Mouse (Mus musculus) heart, embryonic 15.5 days (tissue): Measurements from ENCODE around the gene Insm1. TPM values are rescaled to one million over a fixed set of nuclear protein-coding genes. Genes with fewer than 3 reads are reported as not detected.

ENCODE experiments used
- ATAC-seq: fragments of 200-750 bp; cut with Nextera tagmentation; replicated peaks from 2 replicates; pipeline ENCODE4 v1.8.0; 2017; ENCODE audit warnings: low read depth, moderate TSS enrichment; ENCODE audit not compliant: insufficient number of reproducible peaks, insufficient read depth, low FRiP score
- H3K27ac ChIP-seq: fragments of 300-500 bp; sonication (generic); 2 replicates; pipeline ENCODE4 v1.5.1; 2015; ENCODE audit warnings: mild to moderate bottlenecking, inconsistent platforms
- H3K27me3 ChIP-seq: fragments of 300-500 bp; sonication (generic); 2 replicates; pipeline ENCODE4 v1.6.1; 2015; ENCODE audit warnings: inconsistent platforms
- H3K36me3 ChIP-seq: fragments of 300-500 bp; sonication (generic); 2 replicates; pipeline ENCODE4 v1.6.1; 2015; ENCODE audit warnings: mild to moderate bottlenecking, inconsistent platforms
- H3K4me1 ChIP-seq: fragments of 300-500 bp; sonication (generic); replicated peaks from 2 replicates; pipeline ENCODE4 v1.6.1; 2015; ENCODE audit warnings: inconsistent platforms
- H3K4me2 ChIP-seq: fragments of 300-500 bp; sonication (generic); 2 replicates; pipeline ENCODE4 v1.6.1; 2015; ENCODE audit warnings: inconsistent platforms, mild to moderate bottlenecking, moderate library complexity
- H3K4me3 ChIP-seq: fragments of 300-500 bp; sonication (generic); 2 replicates; pipeline ENCODE4 v1.5.1; 2015; ENCODE audit warnings: mild to moderate bottlenecking, inconsistent platforms
- H3K9ac ChIP-seq: fragments of 300-500 bp; sonication (generic); 2 replicates; pipeline ENCODE4 v1.6.1; 2015; ENCODE audit warnings: mild to moderate bottlenecking, inconsistent platforms
- H3K9me3 ChIP-seq: fragments of 300-500 bp; sonication (generic); replicated peaks from 2 replicates; pipeline ENCODE4 v1.6.1; 2016; ENCODE audit warnings: inconsistent platforms
- whole genome bisulfite sequencing: fragments of 180-500 bp; shearing (Covaris S2); methylation state at CpG from one replicate; pipeline ENCODE4 v1.1.7; 2015; ENCODE audit warnings: mixed read lengths; 5-methylcytosine and 5-hydroxymethylcytosine counted together
- polyA plus RNA-seq: library from polyadenylated mRNA; unstranded; fragments of >200 nt; fragmentation: Nextera tagmentation; extraction: Ambion mirVana; gene quantifications from 2 replicates; pipeline ENCODE4 v1.2.1, GENCODE M21; 2015

Gene Insm1
- polyA plus RNA-seq: not detected in 2 replicates

GRCm38 (mm10) chr2:146221076-146221928, at the start of gene Insm1:
Gene Insm1 (plus strand): TSS chr2:146221921.
- Histone ChIP-seq H3K4me2 (peak within 1 kb of the TSS; percentile 96), H3K36me3 (no peaks in the 10 kb centered on the region), H3K9ac (peak within 1 kb of the TSS; percentile 36; the same call in 1 of the 2 replicates), H3K27me3 (peaks cover 94% of the 10 kb centered on the region), H3K4me1 (peaks cover 52% of the 10 kb centered on the region), H3K4me3 (peak within 1 kb of the TSS; percentile 55), H3K27ac (no peak within 1 kb of the TSS), H3K9me3 (no peaks in the 10 kb centered on the region)
- ATAC-seq: peak; percentile 38; the same call in 1 of the 2 replicates
- WGBS: under 1% methylated on average over 75 of the region's 86 CpGs

GRCm38 (mm10) chr2:146172106-146172505, 49.6 kb upstream of the Insm1 start:
- WGBS: 37% methylated on average over 4 of the region's 4 CpGs
- Histone ChIP-seq H3K27ac (no peak overlapping the region), H3K36me3 (no peaks in the 10 kb centered on the region), H3K9me3 (no peaks in the 10 kb centered on the region), H3K27me3 (no peaks in the 10 kb centered on the region), H3K4me1 (no peaks in the 10 kb centered on the region), H3K4me3 (no peak overlapping the region), H3K9ac (no peak overlapping the region), H3K4me2 (no peak overlapping the region)
- no peak for ATAC-seq

- Histone ChIP-seq H3K4me1 (no peaks in the 10 kb centered on the region), H3K27ac (no peak overlapping the region), H3K36me3 (no peaks in the 10 kb centered on the region), H3K27me3 (no peaks in the 10 kb centered on the region), H3K9me3 (no peaks in the 10 kb centered on the region), H3K4me2 (no peak overlapping the region), H3K9ac (no peak overlapping the region), H3K4me3 (no peak overlapping the region)
- ATAC-seq: no peak
- WGBS: 80% methylated on average over 7 of the region's 7 CpGs
Observed at GRCm38 (mm10) chr2:146174173-146174572, 47.5 kb upstream of the Insm1 start.

DNA sequence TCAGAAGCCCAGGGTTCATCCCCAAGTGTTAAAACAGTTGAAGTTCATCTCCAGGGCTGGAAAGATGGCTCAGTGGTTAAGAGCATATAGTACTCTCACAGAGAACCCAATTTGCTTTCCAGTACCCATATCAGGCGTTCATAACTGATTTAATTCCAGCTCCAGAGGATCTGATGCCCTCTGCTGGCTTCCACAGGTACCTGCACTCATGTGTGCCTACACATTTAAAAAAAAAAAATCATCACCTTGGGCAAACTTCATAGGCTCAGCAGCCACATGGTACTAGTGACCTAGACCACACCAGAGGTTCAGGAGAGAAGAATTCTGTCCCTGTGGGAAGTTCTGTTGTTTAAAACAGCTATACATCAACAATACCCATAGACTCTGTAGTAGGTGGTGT, 43.0 kb upstream of the Insm1 start:
- Histone ChIP-seq H3K4me1 (no peaks in the 10 kb centered on the region), H3K4me3 (no peak overlapping the region), H3K4me2 (no peak overlapping the region), H3K27ac (no peak overlapping the region), H3K9me3 (no peaks in the 10 kb centered on the region), H3K9ac (no peak overlapping the region), H3K27me3 (peaks cover 7% of the 10 kb centered on the region), H3K36me3 (no peaks in the 10 kb centered on the region)
- WGBS: 63% methylated on average over 1 of the region's 1 CpGs
- no peak for ATAC-seq

DNA sequence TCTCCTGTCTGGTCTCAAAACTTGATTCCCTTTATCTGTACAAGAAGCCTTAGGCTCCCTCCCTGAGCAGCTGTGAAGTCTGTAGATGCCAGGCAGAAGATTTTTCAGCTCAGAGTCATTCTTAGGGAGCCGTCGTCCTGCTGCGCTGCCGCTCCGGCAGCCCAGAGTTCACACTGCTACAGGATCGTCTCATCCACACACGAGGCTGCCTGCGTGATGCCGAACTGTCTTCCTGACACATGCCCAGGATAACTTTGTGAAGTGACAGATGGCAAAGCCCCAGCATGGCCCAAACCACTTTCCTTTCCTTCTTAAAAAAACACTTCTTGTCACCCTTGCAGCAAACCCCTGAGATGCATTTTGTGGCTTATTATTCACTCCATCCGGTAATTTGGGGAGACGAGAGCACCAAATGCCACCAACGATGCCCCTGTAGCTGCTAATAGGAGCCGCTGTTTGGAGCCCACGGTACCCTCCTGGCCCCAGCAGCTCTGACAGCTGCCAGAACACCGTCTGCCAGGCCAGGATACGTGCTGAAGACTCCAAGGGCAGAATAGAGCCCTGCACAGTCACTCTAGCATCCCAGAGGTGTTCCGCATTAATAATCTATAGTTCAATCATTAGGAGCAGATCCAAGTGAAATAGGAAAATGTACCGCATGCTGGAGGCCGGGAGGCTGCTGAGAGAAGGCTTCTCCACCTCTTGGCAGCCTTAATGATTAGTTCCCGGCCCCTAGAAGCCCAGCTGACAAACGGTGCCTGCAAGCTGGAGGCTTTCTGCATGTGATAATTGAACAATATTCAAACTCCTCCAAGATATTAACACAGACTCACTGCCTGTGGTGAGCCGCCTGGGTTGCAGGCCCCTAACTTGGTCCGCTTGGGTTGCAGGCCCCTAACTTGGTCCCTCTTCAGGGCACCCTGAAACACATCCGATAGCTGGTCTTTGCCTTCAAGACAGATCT, 37.6 kb upstream of the Insm1 start:
- Histone ChIP-seq H3K27ac (no peak overlapping the region), H3K4me1 (no peaks in the 10 kb centered on the region), H3K9me3 (no peaks in the 10 kb centered on the region), H3K9ac (no peak overlapping the region), H3K4me2 (no peak overlapping the region), H3K4me3 (no peak overlapping the region), H3K27me3 (peaks cover 21% of the 10 kb centered on the region), H3K36me3 (no peaks in the 10 kb centered on the region)
- 58% methylated on average over 24 of the region's 24 CpGs for WGBS
- no peak for ATAC-seq

- H3K27me3 ChIP-seq: no peaks in the 10 kb centered on the region
- no peak overlapping the region for H3K27ac ChIP-seq
- no peaks in the 10 kb centered on the region for H3K9me3 ChIP-seq
- 89% methylated on average over 11 of the region's 11 CpGs for WGBS
- H3K4me1 ChIP-seq: no peaks in the 10 kb centered on the region
- no peaks in the 10 kb centered on the region for H3K36me3 ChIP-seq
- H3K4me3 ChIP-seq: no peak overlapping the region
- ATAC-seq: no peak
- no peak overlapping the region for H3K9ac ChIP-seq
- H3K4me2 ChIP-seq: no peak overlapping the region
Observed at GRCm38 (mm10) chr2:146196126-146196525, 25.6 kb upstream of the Insm1 start.

GRCm38 (mm10) chr2:146197947-146198346, 23.8 kb upstream of the Insm1 start:
- ATAC-seq: no peak
- H3K4me3 ChIP-seq: no peak overlapping the region
- WGBS: 49% methylated on average over 7 of the region's 7 CpGs

GRCm38 (mm10) chr2:146210968-146211367, 10.8 kb upstream of the Insm1 start:
- 46% methylated on average over 4 of the region's 4 CpGs for WGBS
- H3K36me3 ChIP-seq: no peaks in the 10 kb centered on the region
- peaks cover 28% of the 10 kb centered on the region for H3K27me3 ChIP-seq
- no peak overlapping the region for H3K9ac ChIP-seq
- no peaks in the 10 kb centered on the region for H3K9me3 ChIP-seq
- no peak overlapping the region for H3K4me2 ChIP-seq
- ATAC-seq: no peak
- no peak overlapping the region for H3K27ac ChIP-seq
- no peak overlapping the region for H3K4me3 ChIP-seq
- H3K4me1 ChIP-seq: no peaks in the 10 kb centered on the region; the same call in 1 of the 2 replicates

More at GRCm38 (mm10) chr2:146197947-146198346, 23.8 kb upstream of the Insm1 start:
- H3K27me3 ChIP-seq: no peaks in the 10 kb centered on the region
- H3K36me3 ChIP-seq: no peaks in the 10 kb centered on the region
- no peaks in the 10 kb centered on the region for H3K9me3 ChIP-seq
- H3K27ac ChIP-seq: no peak overlapping the region
- no peak overlapping the region for H3K4me2 ChIP-seq
- H3K9ac ChIP-seq: no peak overlapping the region
- no peaks in the 10 kb centered on the region for H3K4me1 ChIP-seq

DNA sequence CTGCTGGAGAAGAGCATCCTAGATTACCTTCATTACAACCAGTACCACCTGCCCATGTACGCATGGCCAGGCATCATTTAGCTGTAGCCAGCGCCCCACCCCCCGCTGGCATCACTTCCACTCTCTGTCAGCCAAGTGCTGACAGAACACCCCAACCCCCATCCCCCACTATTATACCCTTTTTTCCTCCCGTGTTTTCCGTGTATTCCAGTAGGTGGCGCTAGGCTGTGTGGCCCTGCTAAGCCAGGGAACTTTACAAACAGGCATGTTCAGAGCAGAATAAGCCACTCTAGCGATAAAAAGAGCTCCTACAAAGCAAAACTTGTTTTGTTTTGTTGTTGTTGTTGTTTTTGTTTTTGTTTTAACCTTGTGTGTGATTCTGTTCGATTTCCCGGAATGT, 7.0 kb upstream of the Insm1 start:
- Histone ChIP-seq H3K4me1 (peaks cover 20% of the 10 kb centered on the region), H3K27ac (no peak overlapping the region)
- ATAC-seq: no peak

GRCm38 (mm10) chr2:146216111-146217064, 5.3 kb upstream of the Insm1 start:
- Histone ChIP-seq H3K9ac (no peak overlapping the region), H3K4me3 (no peak overlapping the region), H3K4me1 (peaks cover 29% of the 10 kb centered on the region), H3K36me3 (no peaks in the 10 kb centered on the region), H3K9me3 (no peaks in the 10 kb centered on the region), H3K4me2 (no peak overlapping the region), H3K27me3 (peaks cover 76% of the 10 kb centered on the region), H3K27ac (no peak overlapping the region)
- WGBS: 30% methylated on average over 14 of the region's 14 CpGs
- ATAC-seq: no peak

More for the DNA sequence above, 7.0 kb upstream of the Insm1 start:
- no peak overlapping the region for H3K9ac ChIP-seq
- H3K4me3 ChIP-seq: no peak overlapping the region
- H3K27me3 ChIP-seq: peaks cover 62% of the 10 kb centered on the region
- no peaks in the 10 kb centered on the region for H3K9me3 ChIP-seq
- WGBS: 3% methylated on average over 9 of the region's 9 CpGs
- no peaks in the 10 kb centered on the region for H3K36me3 ChIP-seq
- no peak overlapping the region for H3K4me2 ChIP-seq
